ENCODE assay signal across 13 mouse cellular contexts in the genomic region with DNA sequence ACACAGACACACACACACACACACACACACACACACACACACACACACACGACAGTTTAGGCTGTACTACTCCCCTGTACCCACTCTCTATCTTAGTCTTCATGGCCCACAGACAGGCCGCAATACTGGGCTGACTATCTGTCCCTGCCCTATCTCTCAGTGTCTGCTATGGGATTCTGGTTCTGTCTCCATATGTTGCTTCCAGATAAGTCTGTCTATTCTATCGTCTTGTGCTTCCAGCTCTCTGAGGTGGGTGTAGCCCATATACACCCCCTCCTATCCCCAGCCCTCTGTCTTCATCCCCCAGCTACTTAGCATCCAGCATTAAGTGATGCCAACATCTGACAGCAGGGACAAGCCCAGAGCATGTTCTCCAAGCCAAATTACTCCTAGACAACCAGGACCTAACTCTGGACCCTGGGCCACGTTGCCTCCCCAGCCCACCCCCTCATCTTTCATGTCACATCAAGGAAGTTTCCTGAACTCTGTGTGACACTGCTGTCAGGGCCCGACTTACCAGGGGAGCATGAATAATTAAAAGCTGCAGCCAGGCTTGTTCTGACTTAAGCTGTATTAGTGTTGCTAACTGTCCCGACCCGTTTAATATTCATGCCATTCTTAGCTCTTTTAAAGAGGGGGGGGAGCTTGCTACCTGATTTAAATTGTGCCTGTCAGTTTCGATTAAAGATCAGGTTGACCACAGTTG.
DNase-seq lines count a peak whose midpoint lies in the region; ATAC-seq lines count a peak whose summit lies in the region.
"Had no signal": no experiment of that assay in that cellular context is flagged by ENCODE, and none has a peak within 500 bp of the region (broad histone marks: within the 10 kb centered on the region; RNA-seq: fewer than 3 reads in every experiment).

No protein-coding gene starts in this region.

- H3K4me1 ChIP-seq in heart, embryonic 12.5 days (replicated peaks) = no peaks in the 10 kb centered on the region
- peaks cover 67% of the 10 kb centered on the region for H3K4me1 ChIP-seq in hindbrain, embryonic 13.5 days (replicated peaks)
- H3K4me1 ChIP-seq: lung, embryonic 15.5 days had no signal

- peaks cover 19% of the 10 kb centered on the region; the same call in 1 of the 2 replicates for H3K27me3 ChIP-seq in heart, embryonic 12.5 days (replicated peaks)
- H3K27me3 ChIP-seq in hindbrain, embryonic 13.5 days = 0 out of 2 replicates have a peak, but pooled peaks cover 14% of the 10 kb centered on the region
- H3K27me3 ChIP-seq: lung, embryonic 15.5 days had no signal

- H3K9me3 ChIP-seq in heart, embryonic 12.5 days (replicated peaks) = no peaks in the 10 kb centered on the region
- no peaks in the 10 kb centered on the region for H3K9me3 ChIP-seq in hindbrain, embryonic 13.5 days
- H3K9me3 ChIP-seq: embryonic facial prominence, embryonic 12.5 days; kidney, embryonic 15.5 days; lung, embryonic 15.5 days had no signal

- H3K36me3 ChIP-seq in heart, embryonic 12.5 days = no peaks in the 10 kb centered on the region
- no peaks in the 10 kb centered on the region for H3K36me3 ChIP-seq in hindbrain, embryonic 13.5 days
- H3K36me3 ChIP-seq: embryonic facial prominence, embryonic 12.5 days; kidney, embryonic 15.5 days; lung, embryonic 15.5 days had no signal

- 44% methylated on average over 8 of the region's 8 CpGs for WGBS in heart, embryonic 12.5 days
- 34% methylated on average over 8 of the region's 8 CpGs for whole genome bisulfite sequencing in hindbrain, embryonic 13.5 days

- H3K27ac ChIP-seq in heart, embryonic 12.5 days (ENCODE audit: poor library complexity, severe bottlenecking) = no peak overlapping the region
- no peak overlapping the region for H3K27ac ChIP-seq in hindbrain, embryonic 13.5 days
- H3K27ac ChIP-seq: embryonic facial prominence, embryonic 12.5 days; kidney, embryonic 15.5 days; lung, embryonic 15.5 days had no signal

- H3K4me2 ChIP-seq in heart, embryonic 12.5 days = no peak overlapping the region
- no peak overlapping the region for H3K4me2 ChIP-seq in hindbrain, embryonic 13.5 days
- H3K4me2 ChIP-seq: embryonic facial prominence, embryonic 12.5 days; kidney, embryonic 15.5 days; lung, embryonic 15.5 days had no signal

- no peak overlapping the region for H3K4me3 ChIP-seq in heart, embryonic 12.5 days
- no peak overlapping the region for H3K4me3 ChIP-seq in hindbrain, embryonic 13.5 days
- H3K4me3 ChIP-seq: embryonic facial prominence, embryonic 12.5 days; kidney, embryonic 15.5 days; lung, embryonic 15.5 days had no signal

- ATAC-seq in heart, embryonic 12.5 days (ENCODE audit: insufficient number of reproducible peaks, low FRiP score) = peak; percentile 76
- ATAC-seq in hindbrain, embryonic 13.5 days (ENCODE audit: low FRiP score) = peak; percentile 21; the same call in 1 of the 2 replicates
- ATAC-seq in megakaryocyte progenitor cell, adult 5-6 weeks (replicated peaks; ENCODE audit: poor library complexity) = peak; percentile 55

- DNase-seq in heart, adult 9 months (ENCODE audit: low spot score in 2 of 2) = no peak
- peak; percentile 18 for DNase-seq in yolk sac, embryonic 10.5 days (ENCODE audit: low spot score)
- no peak for DNase-seq in cerebellum, adult 11 months
- no peak for DNase-seq in Muller cell, postnatal 12 days (ENCODE audit: inconsistent ontology term)
- DNase-seq: adrenal gland, adult 2 months; cerebellum, adult 8-10 months; spleen, adult 18-20 months had no signal

- H3K9ac ChIP-seq in heart, embryonic 12.5 days = no peak overlapping the region
- no peak overlapping the region for H3K9ac ChIP-seq in hindbrain, embryonic 13.5 days
- H3K9ac ChIP-seq: embryonic facial prominence, embryonic 12.5 days; kidney, embryonic 15.5 days; lung, embryonic 15.5 days had no signal

Comparison
In these comparisons a context has a peak if more than half of its experiments do, and no peak if none do; other contexts are left out.
1. ATAC-seq: peak in every context shown above with its lines; median percentile 76 in heart, embryonic 12.5 days; 55 in megakaryocyte progenitor cell, adult 5-6 weeks; 21 in hindbrain, embryonic 13.5 days.